Mouse (Mus musculus): Measurements from ENCODE around the gene Tgfb1.

Tgfb1 gene

DNA sequence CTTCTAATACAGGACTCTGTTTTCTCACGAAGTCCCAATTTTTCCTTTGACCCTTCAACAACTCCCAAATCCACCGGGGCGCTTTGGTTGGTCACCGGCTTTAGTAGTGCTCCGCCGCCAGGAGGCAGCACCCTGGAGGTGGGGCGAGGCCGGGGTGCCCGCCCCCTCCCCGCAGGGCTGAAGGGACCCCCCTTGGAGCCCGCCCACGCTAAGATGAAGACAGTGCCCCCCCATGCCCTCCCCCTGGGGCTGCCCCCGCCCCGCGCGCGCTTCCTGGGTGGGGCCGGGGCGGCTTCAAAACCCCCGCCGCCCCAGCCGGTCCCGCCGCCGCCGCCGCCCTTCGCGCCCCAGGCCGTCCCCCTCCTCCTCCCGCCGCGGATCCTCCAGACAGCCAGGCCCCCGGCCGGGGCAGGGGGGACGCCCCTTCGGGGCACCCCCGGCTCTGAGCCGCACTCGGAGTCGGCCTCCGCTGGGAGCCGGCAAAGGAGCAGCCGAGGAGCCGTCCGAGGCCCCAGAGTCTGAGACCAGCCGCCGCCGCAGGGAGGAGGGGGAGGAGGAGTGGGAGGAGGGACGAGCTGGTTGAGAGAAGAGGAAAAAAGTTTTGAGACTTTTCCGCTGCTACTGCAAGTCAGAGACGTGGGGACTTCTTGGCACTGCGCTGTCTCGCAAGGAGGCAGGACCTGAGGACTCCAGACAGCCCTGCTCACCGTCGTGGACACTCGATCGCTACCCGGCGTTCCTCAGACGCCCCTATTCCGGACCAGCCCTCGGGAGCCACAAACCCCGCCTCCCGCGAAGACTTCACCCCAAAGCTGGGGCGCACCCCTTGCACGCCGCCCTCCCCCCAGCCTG, at the start of gene Tgfb1:
TSS of gene Tgfb1 (plus strand) at position 323 of the 852 bp plus-strand sequence.
- DNase-seq (ENCODE audit: low spot score in 2 of 2) = no peak

GRCm38 (mm10) chr7:25637099-25637498, 49.7 kb upstream of the Tgfb1 start:
- DNase-seq (ENCODE audit: low spot score in 2 of 2) = no peak

DNA sequence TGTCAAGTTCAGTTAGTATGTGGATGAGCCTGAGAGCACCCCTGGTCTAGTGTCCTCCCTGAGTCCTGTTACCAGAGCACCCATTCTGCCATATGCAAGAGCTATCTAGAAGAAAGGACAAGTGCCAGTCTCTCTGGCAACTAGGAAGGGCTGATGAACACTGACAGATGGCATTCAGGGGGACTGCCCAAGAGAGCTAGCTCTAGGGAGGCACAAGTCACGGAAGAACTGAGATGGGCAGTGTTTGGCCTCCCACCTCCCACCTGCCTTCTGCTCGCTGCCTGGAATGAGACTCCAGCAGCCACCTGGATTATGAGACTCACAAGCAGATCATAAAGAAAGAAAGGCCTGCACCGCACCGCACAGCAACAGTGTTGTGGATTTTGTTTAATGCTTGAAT, 47.0 kb upstream of the Tgfb1 start:
- DNase-seq (ENCODE audit: low spot score in 2 of 2) = no peak

- no peak for DNase-seq (ENCODE audit: low spot score in 2 of 2)
These were observed 42.7 kb upstream of the Tgfb1 start for GRCm38 (mm10) chr7:25644136-25644535.

- DNase-seq (ENCODE audit: low spot score in 2 of 2) = no peak
These were observed 42.2 kb upstream of the Tgfb1 start for GRCm38 (mm10) chr7:25644631-25645030.

DNA sequence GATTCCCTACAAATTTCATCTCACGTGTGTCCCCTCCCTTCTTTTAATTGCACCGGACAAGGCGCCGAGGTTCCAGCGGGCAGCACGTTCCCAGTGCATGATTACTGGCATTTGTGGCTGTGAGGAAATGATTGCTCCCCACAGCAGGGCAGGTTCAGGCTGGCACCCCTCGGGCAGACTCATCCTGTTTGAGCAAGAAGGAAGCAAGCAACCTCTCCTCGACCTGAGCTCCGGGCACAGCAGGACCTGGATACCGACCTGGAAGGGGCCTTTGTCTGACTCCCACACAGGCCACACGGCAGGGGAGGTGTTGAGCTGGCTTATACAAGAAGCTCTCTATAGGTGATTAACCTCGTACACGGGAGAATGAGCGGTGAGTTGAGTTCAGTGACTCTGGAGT, 41.7 kb upstream of the Tgfb1 start:
- no peak for DNase-seq (ENCODE audit: low spot score in 2 of 2)

- no peak for DNase-seq (ENCODE audit: low spot score in 2 of 2)
These were observed 39.2 kb upstream of the Tgfb1 start for GRCm38 (mm10) chr7:25647574-25648123.

- no peak for DNase-seq (ENCODE audit: low spot score in 2 of 2)
These were observed 37.0 kb upstream of the Tgfb1 start for GRCm38 (mm10) chr7:25649839-25650238.

DNA sequence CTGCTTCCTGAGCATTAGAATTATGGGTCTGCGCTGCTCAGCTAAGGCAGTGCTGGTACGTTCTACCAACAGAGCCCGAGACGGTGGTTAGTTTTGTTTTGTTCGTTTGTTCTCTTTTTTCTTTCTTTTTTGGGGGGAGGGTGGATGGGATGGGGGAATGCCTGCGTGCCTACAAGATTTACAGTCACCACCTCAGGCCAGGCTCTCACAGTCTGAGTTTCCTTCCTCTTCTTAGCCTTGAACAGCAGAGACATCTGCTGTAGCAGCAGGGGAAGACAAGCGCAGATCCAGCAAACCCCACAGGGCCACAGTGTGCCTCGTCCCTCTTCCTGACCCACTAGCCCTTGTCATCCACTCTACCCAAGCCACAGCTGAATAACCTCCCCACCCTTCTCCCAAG, 35.5 kb upstream of the Tgfb1 start:
- DNase-seq (ENCODE audit: low spot score in 2 of 2) = no peak

- no peak for DNase-seq (ENCODE audit: low spot score in 2 of 2)
These were observed 34.5 kb upstream of the Tgfb1 start for GRCm38 (mm10) chr7:25652244-25652759.

GRCm38 (mm10) chr7:25655601-25656428, 31.0 kb upstream of the Tgfb1 start:
- no peak for DNase-seq (ENCODE audit: low spot score in 2 of 2)

GRCm38 (mm10) chr7:25657785-25658184, 29.0 kb upstream of the Tgfb1 start:
- no peak for DNase-seq (ENCODE audit: low spot score in 2 of 2)

DNA sequence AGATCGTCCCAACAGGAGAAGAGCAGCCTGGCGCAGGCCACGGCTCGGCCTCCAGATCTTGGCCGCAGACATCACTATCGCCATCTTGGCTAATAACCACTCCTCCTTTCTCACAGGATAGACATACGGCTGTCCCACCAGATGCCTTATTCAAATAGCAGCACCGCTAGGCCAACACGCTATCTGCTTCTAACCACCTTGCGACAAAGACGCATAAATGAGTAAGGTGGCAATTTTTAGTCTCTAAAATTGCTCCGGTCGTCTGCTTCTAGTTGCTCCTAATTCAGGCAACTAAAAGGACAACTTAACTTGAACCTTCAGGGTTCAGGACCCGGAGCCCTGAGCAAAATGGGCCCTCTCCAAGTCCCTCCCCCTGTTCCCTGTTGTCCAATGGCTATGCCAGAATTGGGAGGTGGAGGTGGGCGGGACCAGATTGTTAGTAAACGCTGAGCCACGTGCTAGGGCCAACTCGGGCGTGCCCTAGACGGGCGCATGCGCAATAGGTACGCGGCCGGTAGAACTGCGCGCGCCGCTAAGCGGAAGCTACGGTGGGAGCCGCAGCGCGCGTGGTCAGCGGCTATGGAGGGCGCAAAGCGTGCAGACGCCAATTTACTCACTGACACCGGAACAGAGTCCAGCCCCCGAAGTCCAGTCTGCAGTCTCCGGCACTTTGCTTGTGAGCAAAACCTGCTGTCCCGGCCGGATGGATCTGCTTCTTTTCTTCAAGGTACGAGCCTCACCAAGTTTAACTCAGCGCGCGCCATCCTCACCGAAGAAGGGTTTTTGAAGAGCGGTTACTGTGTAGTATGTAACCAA, 27.9 kb upstream of the Tgfb1 start, which contains the start of the genes Bckdha and Exosc5:
TSS of gene Bckdha (minus strand) at position 325 of the 816 bp plus-strand sequence.
TSS of gene Exosc5 (plus strand) at position 508 of the 816 bp plus-strand sequence.
- peak; percentile 99 for DNase-seq (ENCODE audit: low spot score in 2 of 2)

DNA sequence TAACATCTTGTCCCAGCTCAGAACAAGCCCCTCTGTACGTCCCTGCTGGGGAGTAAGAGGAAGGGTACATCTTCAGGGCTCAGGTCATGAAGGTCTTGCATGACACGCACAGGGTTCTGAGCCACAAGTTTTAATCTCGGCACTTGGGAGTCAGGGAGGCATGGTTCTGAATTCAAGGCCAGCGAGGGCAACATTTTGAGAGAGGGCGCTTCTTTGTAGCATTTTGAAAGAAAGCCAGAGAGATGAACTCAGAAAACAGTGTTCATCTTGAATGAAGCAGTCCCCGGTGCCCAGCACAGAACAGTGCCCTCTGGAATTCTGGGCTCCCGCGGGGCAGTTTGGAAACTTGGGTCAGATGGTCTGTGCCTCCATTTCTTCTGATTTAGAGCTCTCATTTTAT, 20.4 kb upstream of the Tgfb1 start:
- no peak for DNase-seq (ENCODE audit: low spot score in 2 of 2)

GRCm38 (mm10) chr7:25669158-25669557, 17.6 kb upstream of the Tgfb1 start:
- no peak for DNase-seq (ENCODE audit: low spot score in 2 of 2)

DNA sequence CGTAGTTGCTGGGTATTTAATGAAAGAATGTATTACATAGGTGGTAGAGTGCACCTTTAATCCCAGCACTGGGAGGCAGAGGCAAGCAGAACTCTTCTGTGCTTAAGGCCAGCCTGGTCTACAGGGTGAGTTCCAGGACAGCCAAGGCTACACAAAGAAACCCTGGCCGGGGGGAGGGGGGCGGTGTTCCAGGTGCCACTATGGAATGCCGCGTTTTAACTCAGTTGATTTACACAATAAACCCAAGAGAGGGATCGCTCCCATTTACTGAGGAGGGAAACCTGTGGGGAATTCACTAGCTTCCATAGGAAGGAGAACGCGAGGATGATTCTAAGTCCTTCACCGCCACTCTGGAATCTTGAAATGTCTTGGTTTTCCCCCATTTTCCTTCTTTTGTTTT, 17.2 kb upstream of the Tgfb1 start:
- DNase-seq (ENCODE audit: low spot score in 2 of 2) = no peak

DNA sequence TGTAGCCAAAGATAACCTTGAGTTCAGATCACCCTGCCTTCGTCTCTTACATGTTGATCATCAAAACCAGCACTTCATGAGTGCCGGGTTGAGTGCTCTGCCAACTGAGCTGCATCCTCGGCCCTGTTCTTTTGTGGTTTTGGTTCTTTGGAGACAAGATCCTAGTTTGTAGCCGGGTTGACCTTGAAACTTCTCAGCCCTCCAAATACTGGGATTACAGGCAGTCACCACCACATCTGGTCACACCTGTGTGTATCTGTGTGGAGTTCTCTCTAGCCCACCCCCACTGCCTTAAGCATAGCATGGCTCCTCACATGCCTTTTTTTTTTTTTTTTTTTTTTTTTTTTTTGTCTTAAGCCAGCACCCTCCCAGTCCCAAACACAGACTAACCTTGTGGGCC, 16.7 kb upstream of the Tgfb1 start:
- no peak for DNase-seq (ENCODE audit: low spot score in 2 of 2)

DNA sequence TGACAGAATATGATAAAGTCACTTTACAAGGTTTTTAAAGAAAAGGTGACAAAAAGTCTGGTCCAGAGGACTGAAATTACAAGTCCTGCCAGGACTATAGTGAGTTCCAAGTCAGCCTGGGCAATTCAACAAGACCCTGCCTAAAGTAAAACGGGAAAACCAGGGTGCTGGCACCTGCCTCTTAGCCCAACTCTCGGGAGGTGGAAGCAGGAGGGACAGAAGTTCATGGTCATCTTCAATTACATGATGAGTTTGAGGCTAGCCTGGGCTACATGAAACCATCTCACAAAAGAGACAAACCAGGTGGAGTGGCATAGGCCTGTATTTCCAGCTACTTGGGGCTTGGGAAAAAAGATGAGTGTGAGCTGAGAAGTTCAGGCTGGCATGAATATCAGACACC, 15.1 kb upstream of the Tgfb1 start:
- DNase-seq (ENCODE audit: low spot score in 2 of 2) = no peak

- DNase-seq (ENCODE audit: low spot score in 2 of 2) = no peak
These were observed 14.4 kb upstream of the Tgfb1 start for GRCm38 (mm10) chr7:25672442-25672841.

- no peak for DNase-seq (ENCODE audit: low spot score in 2 of 2)
These were observed 12.5 kb upstream of the Tgfb1 start for GRCm38 (mm10) chr7:25674297-25674696.

DNA sequence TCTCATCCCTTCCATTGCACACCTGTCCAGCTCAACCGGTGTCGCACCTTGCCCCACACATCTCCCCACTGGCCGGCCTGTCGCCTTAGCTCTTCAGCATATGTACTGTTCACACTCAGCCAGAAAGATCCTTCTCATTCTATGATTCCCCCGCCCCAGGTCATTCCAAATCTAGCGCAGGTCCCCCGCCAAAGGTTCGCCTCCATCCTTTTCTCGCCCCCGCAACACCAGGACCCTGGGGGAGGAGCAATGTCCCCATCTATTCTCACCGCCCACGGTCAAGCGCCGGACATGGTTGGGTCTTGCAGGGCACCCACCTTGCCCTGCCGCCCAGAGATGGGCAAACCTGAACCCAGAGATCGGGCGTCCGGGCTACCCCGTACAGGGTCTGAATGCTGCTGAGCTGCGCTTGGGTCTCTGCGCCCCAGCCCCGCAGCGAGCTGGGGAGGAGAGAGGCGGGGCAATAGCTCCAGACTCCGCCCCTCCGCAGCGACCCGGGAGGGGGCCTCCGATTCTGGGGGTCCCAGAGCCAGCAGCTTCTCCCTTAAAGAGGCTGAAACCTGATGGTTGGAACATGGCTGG, 12.0 kb upstream of the Tgfb1 start, which contains the start of gene Tmem91:
TSS of gene Tmem91 (minus strand) at position 448 of the 582 bp plus-strand sequence.
- no peak for DNase-seq (ENCODE audit: low spot score in 2 of 2)

All from frontal cortex, postnatal 10 days (tissue).